Mouse (Mus musculus) E14TG2a.4 (cell line): Measurements from ENCODE around the gene Zkscan3.

Source experiments
- H3K27me3 ChIP-seq: 2 replicates; pipeline ENCODE4 v1.6.1; 2014; ENCODE audit warnings: low read length, control low read depth; ENCODE audit not compliant: insufficient read depth
- H3K36me3 ChIP-seq: 2 replicates; pipeline ENCODE4 v1.6.1; 2014; ENCODE audit warnings: low read length, control low read depth; ENCODE audit not compliant: insufficient read depth
- H3K4me1 ChIP-seq: replicated peaks from 2 replicates; pipeline ENCODE4 v1.6.1; 2014; ENCODE audit warnings: low read depth, low read length, control low read depth
- H3K4me3 ChIP-seq: replicated peaks from 2 replicates; pipeline ENCODE4 v1.5.1; 2014; ENCODE audit warnings: mild to moderate bottlenecking, low read length
- H3K9me3 ChIP-seq: 2 replicates; pipeline ENCODE4 v1.6.1; 2014; ENCODE audit warnings: low read length, control low read depth
- CTCF ChIP-seq: conservative IDR thresholded peaks from 2 replicates; pipeline ENCODE4 v1.5.1; 2014; ENCODE audit warnings: low read length
- NANOG ChIP-seq: IDR thresholded peaks from 2 replicates; pipeline ENCODE4 v1.6.1; 2014; ENCODE audit warnings: borderline replicate concordance, low read length, mixed read lengths
- POU5F1 ChIP-seq: IDR thresholded peaks from 2 replicates; pipeline ENCODE4 v1.6.1; 2014; ENCODE audit warnings: low read length, borderline replicate concordance

The Zkscan3 gene

GRCm38 (mm10) chr13:21402287-21402846, at the start of gene Zkscan3:
Gene Zkscan3, minus strand, starts transcription at chr13:21402755.
- Histone ChIP-seq H3K27me3 (no peaks in the 10 kb centered on the region), H3K4me3 (peak within 1 kb of the TSS; percentile 90), H3K4me1 (peaks cover 34% of the 10 kb centered on the region), H3K36me3 (peaks cover 17% of the 10 kb centered on the region; the same call in 1 of the 2 replicates), H3K9me3 (no peaks in the 10 kb centered on the region)
- TF ChIP-seq NANOG (no peak), POU5F1 (no peak), CTCF (no peak)

DNA sequence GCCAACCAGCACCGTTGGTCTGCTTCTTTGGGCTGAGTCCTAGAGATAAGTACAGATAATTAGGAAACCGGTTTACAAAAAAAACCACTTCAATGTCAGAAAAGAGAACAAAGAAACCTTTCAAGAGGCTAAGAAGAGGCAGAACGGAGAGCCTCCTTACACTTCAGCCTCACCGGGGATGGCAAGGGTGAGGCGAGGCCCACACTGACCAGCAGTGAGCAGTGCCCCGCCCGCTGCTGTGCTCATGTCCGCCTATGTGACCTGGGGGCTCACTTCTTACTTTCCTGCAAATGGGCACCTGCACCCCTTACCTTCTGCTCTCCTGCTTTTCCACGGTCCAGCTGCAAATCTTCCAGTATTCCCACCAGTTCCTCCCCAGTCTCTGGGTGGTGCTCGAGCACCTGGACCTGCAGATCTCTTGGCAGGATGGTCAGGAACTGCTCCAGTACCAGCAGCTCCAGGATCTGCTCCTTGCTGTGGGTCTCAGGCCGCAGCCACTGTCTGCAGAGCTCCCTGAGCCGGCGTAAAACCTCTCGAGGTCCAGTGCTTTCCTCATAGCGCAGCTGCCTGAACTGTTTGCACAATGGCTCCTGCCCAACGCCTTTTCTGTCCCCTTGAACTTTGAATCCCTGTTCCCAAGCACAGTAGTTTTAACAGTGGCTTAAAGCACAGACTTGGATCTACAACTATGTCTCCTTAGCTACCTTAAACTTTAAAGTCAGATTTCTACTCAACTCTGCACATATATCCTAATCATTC, 45.5 kb upstream of the Zkscan3 start:
- Histone ChIP-seq H3K9me3 (no peaks in the 10 kb centered on the region), H3K36me3 (peaks cover 83% of the 10 kb centered on the region), H3K27me3 (no peaks in the 10 kb centered on the region), H3K4me3 (no peak overlapping the region; the same call in 1 of the 2 replicates), H3K4me1 (peaks cover 27% of the 10 kb centered on the region)
- no peak for TF ChIP-seq POU5F1

DNA sequence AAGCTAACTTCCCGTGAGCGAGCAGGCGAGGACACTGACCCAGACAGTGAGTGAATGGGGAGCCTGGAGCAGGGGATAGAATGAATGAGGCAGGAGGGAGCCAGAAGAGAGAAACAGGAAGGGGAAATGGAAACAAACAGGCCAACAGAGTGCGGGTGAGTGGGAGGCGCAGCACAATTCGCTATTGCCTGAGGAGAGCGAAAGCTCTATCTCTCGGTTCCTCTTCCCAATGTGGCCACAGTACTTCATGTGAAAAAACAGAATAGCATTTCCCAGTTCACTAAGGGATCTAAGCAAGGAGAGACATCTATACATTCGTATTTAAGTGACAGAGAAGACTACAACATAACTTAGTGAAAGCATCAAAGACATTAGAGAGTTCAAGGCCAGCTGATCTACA, 44.2 kb upstream of the Zkscan3 start:
- H3K4me1 ChIP-seq: peaks cover 18% of the 10 kb centered on the region
- no peaks in the 10 kb centered on the region for H3K9me3 ChIP-seq
- H3K4me3 ChIP-seq: no peak overlapping the region
- H3K36me3 ChIP-seq: peaks cover 88% of the 10 kb centered on the region
- H3K27me3 ChIP-seq: no peaks in the 10 kb centered on the region
- TF ChIP-seq NANOG: no peak

- TF ChIP-seq POU5F1: no peak
- no peak for TF ChIP-seq CTCF
- TF ChIP-seq NANOG: no peak
- H3K4me1 ChIP-seq: peaks cover 13% of the 10 kb centered on the region
- H3K9me3 ChIP-seq: no peaks in the 10 kb centered on the region
- peaks cover 5% of the 10 kb centered on the region; the same call in 1 of the 2 replicates for H3K27me3 ChIP-seq
- H3K36me3 ChIP-seq: peaks cover 37% of the 10 kb centered on the region
- peak overlapping the region; percentile 80 for H3K4me3 ChIP-seq
These were observed 38.6 kb upstream of the Zkscan3 start for GRCm38 (mm10) chr13:21441207-21441572.

- H3K4me3 ChIP-seq: peak within 1 kb of the TSS; percentile 80
- peaks cover 32% of the 10 kb centered on the region for H3K36me3 ChIP-seq
- H3K4me1 ChIP-seq: peaks cover 13% of the 10 kb centered on the region
- TF ChIP-seq NANOG (no peak), CTCF (no peak), POU5F1 (no peak)
- peaks cover 7% of the 10 kb centered on the region; the same call in 1 of the 2 replicates for H3K27me3 ChIP-seq
- no peaks in the 10 kb centered on the region for H3K9me3 ChIP-seq
These were observed 38.1 kb upstream of the Zkscan3 start, which contains the start of gene Pgbd1 for GRCm38 (mm10) chr13:21440503-21441206. Gene Pgbd1, minus strand, starts transcription at chr13:21441058.

DNA sequence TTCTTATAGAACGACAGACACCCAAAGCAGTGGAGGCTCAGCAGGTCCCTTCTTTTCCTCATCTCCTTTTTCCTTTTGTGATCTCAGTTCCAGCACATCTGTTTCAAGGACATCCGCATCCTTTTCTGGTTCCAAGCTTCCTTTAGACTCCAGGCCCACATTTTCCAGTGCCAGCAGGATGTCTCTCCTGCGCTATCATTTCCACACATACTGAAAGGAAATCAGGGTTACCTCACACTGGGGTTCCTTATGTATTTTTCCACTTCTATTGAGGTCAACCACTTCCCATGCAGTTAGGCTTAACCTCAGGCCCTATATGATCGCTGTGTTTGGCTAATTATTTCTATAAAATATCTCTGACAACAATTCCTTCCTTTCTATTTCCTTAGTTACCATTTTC, 32.9 kb upstream of the Zkscan3 start:
- H3K27me3 ChIP-seq: peaks cover 7% of the 10 kb centered on the region; the same call in 1 of the 2 replicates
- no peak overlapping the region for H3K4me3 ChIP-seq
- TF ChIP-seq CTCF: no peak
- TF ChIP-seq NANOG: no peak
- no peak for TF ChIP-seq POU5F1
- peaks cover 8% of the 10 kb centered on the region for H3K4me1 ChIP-seq
- no peaks in the 10 kb centered on the region for H3K9me3 ChIP-seq
- H3K36me3 ChIP-seq: no peaks in the 10 kb centered on the region

DNA sequence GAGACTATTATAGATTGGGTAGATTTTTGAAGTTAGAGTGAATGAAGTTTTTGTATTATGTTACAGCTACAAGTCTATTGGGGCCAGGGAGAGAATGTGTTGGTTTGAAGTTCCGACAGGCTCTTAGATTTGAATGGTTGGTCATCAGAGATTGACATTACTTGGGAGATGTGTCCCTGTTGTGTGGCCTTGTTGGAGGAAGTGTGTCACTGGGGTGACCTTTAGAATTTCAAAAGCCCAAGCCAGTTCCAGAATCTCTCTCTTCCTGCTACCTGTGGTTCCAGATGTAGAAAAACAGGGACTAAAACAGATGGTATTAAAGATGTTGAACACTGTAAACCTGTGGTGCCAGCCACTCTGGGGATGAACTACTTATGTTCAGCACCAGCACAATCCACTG, 25.1 kb upstream of the Zkscan3 start:
- Histone ChIP-seq H3K36me3 (no peaks in the 10 kb centered on the region), H3K4me1 (no peaks in the 10 kb centered on the region), H3K4me3 (no peak overlapping the region), H3K27me3 (no peaks in the 10 kb centered on the region), H3K9me3 (peaks cover 3% of the 10 kb centered on the region; the same call in 1 of the 2 replicates)
- TF ChIP-seq CTCF (no peak), NANOG (no peak), POU5F1 (no peak)

- TF ChIP-seq POU5F1: no peak
- no peak for TF ChIP-seq CTCF
- TF ChIP-seq NANOG: no peak
These were observed 20.7 kb upstream of the Zkscan3 start for GRCm38 (mm10) chr13:21423301-21423700.

More at GRCm38 (mm10) chr13:21423301-21423700, 20.7 kb upstream of the Zkscan3 start:
- H3K36me3 ChIP-seq: no peaks in the 10 kb centered on the region
- H3K9me3 ChIP-seq: peaks cover 3% of the 10 kb centered on the region; the same call in 1 of the 2 replicates
- no peaks in the 10 kb centered on the region for H3K4me1 ChIP-seq
- no peak overlapping the region for H3K4me3 ChIP-seq
- H3K27me3 ChIP-seq: no peaks in the 10 kb centered on the region
